Mouse (Mus musculus): Measurements from ENCODE around the gene Tmem145. TPM values are rescaled to one million over a fixed set of nuclear protein-coding genes. Genes with fewer than 3 reads are reported as not detected.

The Tmem145 gene
- polyA plus RNA-seq (2014; fragmentation: Illumina TruSeq; extraction: RNeasy Lipid Tissue Mini Kit (QIAGEN cat#74804); ENCODE audit: low read depth, low replicate concordance), result 0.70 TPM

GRCm38 (mm10) chr7:25305956-25306613, at the start of gene Tmem145:
Gene Tmem145, plus strand, starts transcription at chr7:25306106.

GRCm38 (mm10) chr7:25267301-25267750, 38.6 kb upstream of the Tmem145 start, which contains the start of gene Cic:
Gene Cic, plus strand, starts transcription at chr7:25267704.

GRCm38 (mm10) chr7:25297454-25298325, 8.2 kb upstream of the Tmem145 start, which contains the start of gene Pafah1b3:
Gene Pafah1b3, minus strand, starts transcription at chr7:25297986.

GRCm38 (mm10) chr7:25301063-25301462, 4.8 kb upstream of the Tmem145 start, which contains the start of gene Prr19:
Gene Prr19, plus strand, starts transcription at chr7:25301411.

GRCm38 (mm10) chr7:25316532-25317445, 10.9 kb downstream of the Tmem145 start, which contains the start of gene Megf8:
Gene Megf8, plus strand, starts transcription at chr7:25317164.

Other genes starting within 250 kb of the Tmem145 start
- gene Grik5, start 233.8 kb upstream of the Tmem145 start, polyA plus RNA-seq (2014; fragmentation: Illumina TruSeq; extraction: RNeasy Lipid Tissue Mini Kit (QIAGEN cat#74804); ENCODE audit: low read depth, low replicate concordance), result not detected
- gene Zfp574, start 233.5 kb upstream of the Tmem145 start, polyA plus RNA-seq (2014; fragmentation: Illumina TruSeq; extraction: RNeasy Lipid Tissue Mini Kit (QIAGEN cat#74804); ENCODE audit: low read depth, low replicate concordance), result 0.99 TPM
- gene Pou2f2, start 126.4 kb upstream of the Tmem145 start, polyA plus RNA-seq (2014; fragmentation: Illumina TruSeq; extraction: RNeasy Lipid Tissue Mini Kit (QIAGEN cat#74804); ENCODE audit: low read depth, low replicate concordance), result 0.52 TPM
- 0.52 TPM for gene Dedd2, start 85.5 kb upstream of the Tmem145 start, polyA plus RNA-seq (2014; fragmentation: Illumina TruSeq; extraction: RNeasy Lipid Tissue Mini Kit (QIAGEN cat#74804); ENCODE audit: low read depth, low replicate concordance)
- 1.2 TPM for gene Zfp526, start 84.7 kb upstream of the Tmem145 start, polyA plus RNA-seq (2014; fragmentation: Illumina TruSeq; extraction: RNeasy Lipid Tissue Mini Kit (QIAGEN cat#74804); ENCODE audit: low read depth, low replicate concordance)
- gene Gsk3a, start 68.3 kb upstream of the Tmem145 start, polyA plus RNA-seq (2014; fragmentation: Illumina TruSeq; extraction: RNeasy Lipid Tissue Mini Kit (QIAGEN cat#74804); ENCODE audit: low read depth, low replicate concordance), result 12.0 TPM
- 1.0 TPM for gene Erf, start 55.3 kb upstream of the Tmem145 start, polyA plus RNA-seq (2014; fragmentation: Illumina TruSeq; extraction: RNeasy Lipid Tissue Mini Kit (QIAGEN cat#74804); ENCODE audit: low read depth, low replicate concordance)
- gene Cic, start 38.4 kb upstream of the Tmem145 start, polyA plus RNA-seq (2014; fragmentation: Illumina TruSeq; extraction: RNeasy Lipid Tissue Mini Kit (QIAGEN cat#74804); ENCODE audit: low read depth, low replicate concordance), result 19.0 TPM
- gene Pafah1b3, start 8.1 kb upstream of the Tmem145 start, polyA plus RNA-seq (2014; fragmentation: Illumina TruSeq; extraction: RNeasy Lipid Tissue Mini Kit (QIAGEN cat#74804); ENCODE audit: low read depth, low replicate concordance), result 1.7 TPM
- not detected for gene Prr19, start 4.7 kb upstream of the Tmem145 start, polyA plus RNA-seq (2014; fragmentation: Illumina TruSeq; extraction: RNeasy Lipid Tissue Mini Kit (QIAGEN cat#74804); ENCODE audit: low read depth, low replicate concordance)
- gene Megf8, start 11.1 kb downstream of the Tmem145 start, polyA plus RNA-seq (2014; fragmentation: Illumina TruSeq; extraction: RNeasy Lipid Tissue Mini Kit (QIAGEN cat#74804); ENCODE audit: low read depth, low replicate concordance), result 3.1 TPM
- gene Cnfn, start 63.6 kb downstream of the Tmem145 start, polyA plus RNA-seq (2014; fragmentation: Illumina TruSeq; extraction: RNeasy Lipid Tissue Mini Kit (QIAGEN cat#74804); ENCODE audit: low read depth, low replicate concordance), result not detected
- 5.8 TPM for gene Lipe, start 92.6 kb downstream of the Tmem145 start, polyA plus RNA-seq (2014; fragmentation: Illumina TruSeq; extraction: RNeasy Lipid Tissue Mini Kit (QIAGEN cat#74804); ENCODE audit: low read depth, low replicate concordance)
- gene Cxcl17, start 106.8 kb downstream of the Tmem145 start, polyA plus RNA-seq (2014; fragmentation: Illumina TruSeq; extraction: RNeasy Lipid Tissue Mini Kit (QIAGEN cat#74804); ENCODE audit: low read depth, low replicate concordance), result not detected
- 69.6 TPM for gene Ceacam1, start 171.5 kb downstream of the Tmem145 start, polyA plus RNA-seq (2014; fragmentation: Illumina TruSeq; extraction: RNeasy Lipid Tissue Mini Kit (QIAGEN cat#74804); ENCODE audit: low read depth, low replicate concordance)
- not detected for gene Ceacam2, start 233.8 kb downstream of the Tmem145 start, polyA plus RNA-seq (2014; fragmentation: Illumina TruSeq; extraction: RNeasy Lipid Tissue Mini Kit (QIAGEN cat#74804); ENCODE audit: low read depth, low replicate concordance)

All from adrenal gland, adult 10 weeks (tissue).